Comparison of ENCODE assay signal across 16 mouse cellular contexts in the genomic region with DNA sequence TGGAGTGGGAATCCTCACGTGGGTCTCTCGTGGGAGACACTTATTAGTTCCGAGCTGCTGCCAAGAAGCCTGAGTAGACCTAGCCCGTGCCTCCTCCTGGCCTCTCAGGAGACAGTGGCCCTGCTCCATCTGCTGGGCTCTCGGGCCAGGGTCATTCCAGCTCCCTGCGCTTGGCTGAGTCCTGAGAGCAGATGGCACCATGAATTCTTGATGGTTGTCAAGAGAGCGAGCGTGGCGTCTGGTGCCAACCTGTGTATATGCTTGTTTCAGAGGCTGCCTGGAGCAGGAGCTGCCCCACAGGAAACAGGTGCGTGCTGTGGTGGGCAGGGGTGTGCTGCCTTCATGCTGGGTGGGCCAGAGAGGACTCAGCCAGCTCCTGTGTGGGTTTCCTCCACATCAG. TPM values are rescaled to one million over a fixed set of nuclear protein-coding genes. Genes with fewer than 3 reads are reported as not detected.
DNase-seq lines count a peak whose midpoint lies in the region; ATAC-seq and TF ChIP-seq lines count a peak whose summit lies in the region.
"Had no signal": no experiment of that assay in that cellular context is flagged by ENCODE, and none has a peak within 500 bp of the region (broad histone marks: within the 10 kb centered on the region; RNA-seq: fewer than 3 reads in every experiment).

No protein-coding gene starts in this region.

- WGBS in midbrain, postnatal 0 days = 80% methylated on average over 10 of the region's 10 CpGs
- WGBS in midbrain, embryonic 11.5 days = 92% methylated on average over 10 of the region's 10 CpGs

- no peak for ATAC-seq in midbrain, postnatal 0 days (ENCODE audit: low FRiP score)
- ATAC-seq in midbrain, embryonic 11.5 days (ENCODE audit: low FRiP score) = no peak

- H3K9me3 ChIP-seq in midbrain, postnatal 0 days (ENCODE audit: low read length) = no peaks in the 10 kb centered on the region
- H3K9me3 ChIP-seq in midbrain, embryonic 11.5 days (ENCODE audit: control insufficient read depth, low read length) = no peaks in the 10 kb centered on the region
- H3K9me3 ChIP-seq: limb, embryonic 15.5 days had no signal

- no peak overlapping the region for H3K9ac ChIP-seq in midbrain, postnatal 0 days (replicated peaks; ENCODE audit: low read length, poor library complexity, severe bottlenecking)
- no peak overlapping the region for H3K9ac ChIP-seq in midbrain, embryonic 11.5 days (ENCODE audit: low read length)
- H3K9ac ChIP-seq: limb, embryonic 15.5 days had no signal

- H3K4me1 ChIP-seq in midbrain, postnatal 0 days (ENCODE audit: insufficient read depth, low read length) = peaks cover 26% of the 10 kb centered on the region
- H3K4me1 ChIP-seq in midbrain, embryonic 11.5 days (ENCODE audit: control insufficient read depth, insufficient read depth, low read length) = peaks cover 30% of the 10 kb centered on the region

- H3K27ac ChIP-seq in midbrain, postnatal 0 days (ENCODE audit: low read depth, low read length) = no peak overlapping the region
- no peak overlapping the region for H3K27ac ChIP-seq in midbrain, embryonic 11.5 days (ENCODE audit: low read depth, low read length)
- H3K27ac ChIP-seq: left cerebral cortex, adult 2 months; limb, embryonic 15.5 days had no signal

- no peaks in the 10 kb centered on the region for H3K27me3 ChIP-seq in midbrain, postnatal 0 days (ENCODE audit: insufficient read depth, low read length)
- H3K27me3 ChIP-seq in midbrain, embryonic 11.5 days (ENCODE audit: control insufficient read depth, insufficient read depth, low read length) = no peaks in the 10 kb centered on the region
- H3K27me3 ChIP-seq: limb, embryonic 15.5 days; Patski had no signal

- H3K4me2 ChIP-seq in midbrain, postnatal 0 days (ENCODE audit: low read depth, low read length, poor library complexity, severe bottlenecking) = no peak overlapping the region
- no peak overlapping the region for H3K4me2 ChIP-seq in midbrain, embryonic 11.5 days
- H3K4me2 ChIP-seq: limb, embryonic 15.5 days had no signal

- peak; percentile 86 for DNase-seq in midbrain, postnatal 0 days (ENCODE audit: low spot score)
- DNase-seq in midbrain, embryonic 11.5 days (ENCODE audit: low spot score, missing footprints) = no peak
- DNase-seq in cerebellum, adult 11-12 months = peak; percentile 96
- peak; percentile 90 to 93 for DNase-seq in cerebellum, postnatal 14 days
- DNase-seq in retina, postnatal 1 day = peak; percentile 21
- no peak for DNase-seq in ovary, postnatal 14 days (ENCODE audit: low spot score)
- no peak for DNase-seq in heart, postnatal 14 days
- DNase-seq: kidney, adult 18-20 months; lung, adult 2 months had no signal

- peaks cover 45% of the 10 kb centered on the region for H3K36me3 ChIP-seq in midbrain, postnatal 0 days (ENCODE audit: insufficient read depth, low read length)
- H3K36me3 ChIP-seq in midbrain, embryonic 11.5 days (ENCODE audit: control insufficient read depth, insufficient read depth, low read length) = peaks cover 5% of the 10 kb centered on the region

- intact Hi-C loops in heart, postnatal 14 days (cut with DNase I) = no loop called here

- no peak overlapping the region for H3K4me3 ChIP-seq in midbrain, postnatal 0 days (ENCODE audit: low read depth, low read length)
- H3K4me3 ChIP-seq in midbrain, embryonic 11.5 days (ENCODE audit: low read depth, low read length) = no peak overlapping the region
- H3K4me3 ChIP-seq: left cerebral cortex, adult 2 months; limb, embryonic 15.5 days had no signal

- TF ChIP-seq CTCF in midbrain, postnatal 0 days (IDR thresholded peaks at IDR 0.05) = no peak

RNA-seq across cellular contexts. Expression of gene Gm6583, which starts 12.8 kb away (rescaled TPM):
- not detected in 2 replicates for total RNA-seq in midbrain, postnatal 0 days (2014; rRNA removed)
- polyA plus RNA-seq in midbrain, postnatal 0 days (2015; fragmentation: Nextera tagmentation; extraction: Ambion mirVana) = 0.12 TPM in 1 of 2 replicates, not detected in the other
- not detected in 2 replicates for polyA plus RNA-seq in midbrain, embryonic 11.5 days (2014; fragmentation: Nextera tagmentation; extraction: Ambion mirVana)
- total RNA-seq in heart, postnatal 14 days (2021) = under 1 TPM in 1 of 2 experiments, not detected in 1; 0.10 TPM
- total RNA-seq: adrenal gland, adult 18-20 months; left cerebral cortex, adult 2 months; monocyte, adult 5-6 weeks had no signal
- polyA plus RNA-seq: gonadal fat pad, adult 2 months; large intestine, adult 2 months; lung, adult 2 months had no signal

RNA-seq across cellular contexts. Expression of gene Hps4, which starts 25.8 kb away (rescaled TPM):
- 34.9 and 41.1 TPM in 2 replicates for total RNA-seq in midbrain, postnatal 0 days (2014; rRNA removed)
- 36.1 and 36.4 TPM in 2 replicates for polyA plus RNA-seq in midbrain, postnatal 0 days (2015; fragmentation: Nextera tagmentation; extraction: Ambion mirVana)
- 28.5 and 31.9 TPM in 2 replicates for polyA plus RNA-seq in midbrain, embryonic 11.5 days (2014; fragmentation: Nextera tagmentation; extraction: Ambion mirVana)
- 10 to 100 TPM; 14.6 to 15.9 TPM for total RNA-seq in heart, postnatal 14 days (2021)

RNA-seq across cellular contexts. Expression of gene Srrd, which starts 25.8 kb away (rescaled TPM):
- 60.5 and 69.6 TPM in 2 replicates for total RNA-seq in midbrain, postnatal 0 days (2014; rRNA removed)
- 49.0 and 59.3 TPM in 2 replicates for polyA plus RNA-seq in midbrain, postnatal 0 days (2015; fragmentation: Nextera tagmentation; extraction: Ambion mirVana)
- polyA plus RNA-seq in midbrain, embryonic 11.5 days (2014; fragmentation: Nextera tagmentation; extraction: Ambion mirVana) = 46.0 and 46.8 TPM in 2 replicates
- 1 to 10 TPM; 8.4 to 9.4 TPM for total RNA-seq in heart, postnatal 14 days (2021)

RNA-seq across cellular contexts. Expression of gene Asphd2, which starts 26.0 kb away (rescaled TPM):
- 167 and 192 TPM in 2 replicates for total RNA-seq in midbrain, postnatal 0 days (2014; rRNA removed)
- polyA plus RNA-seq in midbrain, postnatal 0 days (2015; fragmentation: Nextera tagmentation; extraction: Ambion mirVana) = 153 and 162 TPM in 2 replicates
- polyA plus RNA-seq in midbrain, embryonic 11.5 days (2014; fragmentation: Nextera tagmentation; extraction: Ambion mirVana) = 35.4 and 48.3 TPM in 2 replicates
- under 1 TPM; 0.55 to 0.80 TPM for total RNA-seq in heart, postnatal 14 days (2021)
- total RNA-seq: monocyte, adult 5-6 weeks had no signal

RNA-seq across cellular contexts. Expression of gene Tfip11, which starts 42.5 kb away (rescaled TPM):
- total RNA-seq in midbrain, postnatal 0 days (2014; rRNA removed) = 19.8 and 20.8 TPM in 2 replicates
- polyA plus RNA-seq in midbrain, postnatal 0 days (2015; fragmentation: Nextera tagmentation; extraction: Ambion mirVana) = 27.4 and 29.0 TPM in 2 replicates
- 22.1 and 25.8 TPM in 2 replicates for polyA plus RNA-seq in midbrain, embryonic 11.5 days (2014; fragmentation: Nextera tagmentation; extraction: Ambion mirVana)
- total RNA-seq in heart, postnatal 14 days (2021) = 10 to 100 TPM; 18.8 to 19.5 TPM

Comparison
In these comparisons a context has a peak if more than half of its experiments do, and no peak if none do; other contexts are left out.
1. DNase-seq: peak in midbrain, postnatal 0 days (single experiment), cerebellum, adult 11-12 months (single experiment), cerebellum, postnatal 14 days (2 of 2) and retina, postnatal 1 day (single experiment); none in midbrain, embryonic 11.5 days (single experiment), ovary, postnatal 14 days (single experiment) and heart, postnatal 14 days (0 of 2).